Mouse (Mus musculus) cerebellum, postnatal 36 days (tissue): ENCODE measurements around the gene Srrm3.

ENCODE experiments used
- DNase-seq, 2 experiments: peaks; one replicate each; pipeline ENCODE4 v3.0.0; 2021 to 2022; ENCODE audit warnings: mixed read lengths in 2 of 2

Srrm3 gene

GRCm38 (mm10) chr5:135806555-135807262 lies at the start of gene Srrm3:
TSS of gene Srrm3 (plus strand) at chr5:135806890.
- peak; percentile 95 to 98 for DNase-seq

- no peak for DNase-seq
These were observed 44.8 kb upstream of the Srrm3 start for GRCm38 (mm10) chr5:135761881-135762280.

GRCm38 (mm10) chr5:135763526-135763925 lies 43.2 kb upstream of the Srrm3 start:
- DNase-seq, result peak; percentile 73 to 80

GRCm38 (mm10) chr5:135764971-135765370 lies 41.7 kb upstream of the Srrm3 start:
- no peak for DNase-seq

- DNase-seq, result no peak
These were observed 34.2 kb upstream of the Srrm3 start for GRCm38 (mm10) chr5:135772519-135772918.

GRCm38 (mm10) chr5:135776546-135776945 lies 30.1 kb upstream of the Srrm3 start:
- DNase-seq, result no peak

GRCm38 (mm10) chr5:135777796-135778470 lies 28.8 kb upstream of the Srrm3 start, which contains the start of gene Styxl1:
TSS of gene Styxl1 (minus strand) at chr5:135778385.
- DNase-seq, result no peak

- DNase-seq, result peak; percentile 99 to 100
These were observed 27.9 kb upstream of the Srrm3 start, which contains the start of gene Mdh2 for GRCm38 (mm10) chr5:135778471-135779445. TSS of gene Mdh2 (plus strand) at chr5:135778480.

GRCm38 (mm10) chr5:135780331-135780730 lies 26.4 kb upstream of the Srrm3 start:
- no peak for DNase-seq

GRCm38 (mm10) chr5:135782901-135783300 lies 23.8 kb upstream of the Srrm3 start:
- no peak for DNase-seq

GRCm38 (mm10) chr5:135793996-135794858 lies 12.5 kb upstream of the Srrm3 start:
- peak; percentile 93 to 96 for DNase-seq

GRCm38 (mm10) chr5:135794859-135795181 lies 11.9 kb upstream of the Srrm3 start:
- no peak for DNase-seq

GRCm38 (mm10) chr5:135799746-135800145 lies 6.9 kb upstream of the Srrm3 start:
- peak; percentile 43 to 56 for DNase-seq

GRCm38 (mm10) chr5:135800927-135801326 lies 5.8 kb upstream of the Srrm3 start:
- peak; percentile 42 to 43 for DNase-seq

- DNase-seq, result no peak
These were observed 4.0 kb upstream of the Srrm3 start for GRCm38 (mm10) chr5:135802641-135803040.

GRCm38 (mm10) chr5:135803135-135803534 lies 3.6 kb upstream of the Srrm3 start:
- DNase-seq, result no peak

GRCm38 (mm10) chr5:135803676-135804075 lies 3.0 kb upstream of the Srrm3 start:
- no peak for DNase-seq

GRCm38 (mm10) chr5:135804735-135805134 lies 2.0 kb upstream of the Srrm3 start:
- no peak for DNase-seq

GRCm38 (mm10) chr5:135807263-135807637 lies 560 bp downstream of the Srrm3 start:
- peak; percentile 44 to 45 for DNase-seq

- peak; percentile 90 to 91 for DNase-seq
These were observed 6.3 kb downstream of the Srrm3 start for GRCm38 (mm10) chr5:135812991-135813390.

- DNase-seq, result peak; percentile 85 to 89
These were observed 11.8 kb downstream of the Srrm3 start for GRCm38 (mm10) chr5:135818491-135818890.

- DNase-seq, result no peak
These were observed 15.7 kb downstream of the Srrm3 start for GRCm38 (mm10) chr5:135822316-135822944.
